Mouse (Mus musculus): ENCODE data around the gene Ercc6.

Ercc6 gene

GRCm38 (mm10) chr14:32598437-32599219 is 85.3 kb downstream of the Ercc6 start:
- H3K4me3 ChIP-seq (replicated peaks; ENCODE audit: low read length), result peak overlapping the region; percentile 75; the same call in 1 of the 2 replicates
- no peaks in the 10 kb centered on the region for H3K36me3 ChIP-seq (ENCODE audit: insufficient read depth, low read length)
- peaks cover 31% of the 10 kb centered on the region for H3K4me1 ChIP-seq (replicated peaks; ENCODE audit: low read depth, low read length)
- TF ChIP-seq NANOG (IDR thresholded peaks at IDR 0.05; ENCODE audit: borderline replicate concordance, low read length) (no peak), POU5F1 (IDR thresholded peaks at IDR 0.05; ENCODE audit: borderline replicate concordance, low read length) (no peak)
- peaks cover 91% of the 10 kb centered on the region for H3K27me3 ChIP-seq (ENCODE audit: insufficient read depth, low read length)
- H3K9me3 ChIP-seq (ENCODE audit: low read length), result no peaks in the 10 kb centered on the region

GRCm38 (mm10) chr14:32599290-32600041 is 86.1 kb downstream of the Ercc6 start, which contains the start of gene Prrxl1:
TSS of gene Prrxl1 (plus strand) at chr14:32599407.
- peak within 1 kb of the TSS; percentile 75 for H3K4me3 ChIP-seq (replicated peaks; ENCODE audit: low read length)
- no peaks in the 10 kb centered on the region for H3K36me3 ChIP-seq (ENCODE audit: insufficient read depth, low read length)
- peaks cover 92% of the 10 kb centered on the region for H3K27me3 ChIP-seq (ENCODE audit: insufficient read depth, low read length)
- TF ChIP-seq NANOG (IDR thresholded peaks at IDR 0.05; ENCODE audit: borderline replicate concordance, low read length) (no peak), POU5F1 (IDR thresholded peaks at IDR 0.05; ENCODE audit: borderline replicate concordance, low read length) (no peak), CTCF (conservative IDR thresholded peaks at IDR 0.05; ENCODE audit: low read length) (no peak)
- H3K9me3 ChIP-seq (ENCODE audit: low read length), result no peaks in the 10 kb centered on the region
- H3K4me1 ChIP-seq (replicated peaks; ENCODE audit: low read depth, low read length), result peaks cover 31% of the 10 kb centered on the region

GRCm38 (mm10) chr14:32600110-32600509 is 86.8 kb downstream of the Ercc6 start:
- Histone ChIP-seq H3K36me3 (ENCODE audit: insufficient read depth, low read length) (no peaks in the 10 kb centered on the region), H3K4me3 (replicated peaks; ENCODE audit: low read length) (peak overlapping the region; percentile 75), H3K9me3 (ENCODE audit: low read length) (no peaks in the 10 kb centered on the region), H3K27me3 (ENCODE audit: insufficient read depth, low read length) (peaks cover 85% of the 10 kb centered on the region), H3K4me1 (replicated peaks; ENCODE audit: low read depth, low read length) (peaks cover 31% of the 10 kb centered on the region)
- no peak for TF ChIP-seq NANOG (IDR thresholded peaks at IDR 0.05; ENCODE audit: borderline replicate concordance, low read length)

GRCm38 (mm10) chr14:32605508-32605907 is 92.2 kb downstream of the Ercc6 start:
- TF ChIP-seq CTCF (conservative IDR thresholded peaks at IDR 0.05; ENCODE audit: low read length), result no peak
- TF ChIP-seq NANOG (IDR thresholded peaks at IDR 0.05; ENCODE audit: borderline replicate concordance, low read length), result no peak
- TF ChIP-seq POU5F1 (IDR thresholded peaks at IDR 0.05; ENCODE audit: borderline replicate concordance, low read length), result no peak
- Histone ChIP-seq H3K4me1 (replicated peaks; ENCODE audit: low read depth, low read length) (peaks cover under 1% of the 10 kb centered on the region; the same call in 1 of the 2 replicates), H3K27me3 (ENCODE audit: insufficient read depth, low read length) (peaks cover 40% of the 10 kb centered on the region), H3K4me3 (replicated peaks; ENCODE audit: low read length) (no peak overlapping the region), H3K9me3 (ENCODE audit: low read length) (no peaks in the 10 kb centered on the region), H3K36me3 (ENCODE audit: insufficient read depth, low read length) (no peaks in the 10 kb centered on the region)

GRCm38 (mm10) chr14:32606316-32606715 is 93.0 kb downstream of the Ercc6 start:
- peaks cover 32% of the 10 kb centered on the region for H3K27me3 ChIP-seq (ENCODE audit: insufficient read depth, low read length)
- H3K4me3 ChIP-seq (replicated peaks; ENCODE audit: low read length), result no peak overlapping the region
- TF ChIP-seq NANOG (IDR thresholded peaks at IDR 0.05; ENCODE audit: borderline replicate concordance, low read length), result no peak
- TF ChIP-seq POU5F1 (IDR thresholded peaks at IDR 0.05; ENCODE audit: borderline replicate concordance, low read length), result no peak
- no peak for TF ChIP-seq CTCF (conservative IDR thresholded peaks at IDR 0.05; ENCODE audit: low read length)
- H3K36me3 ChIP-seq (ENCODE audit: insufficient read depth, low read length), result no peaks in the 10 kb centered on the region
- no peaks in the 10 kb centered on the region for H3K9me3 ChIP-seq (ENCODE audit: low read length)
- no peaks in the 10 kb centered on the region for H3K4me1 ChIP-seq (replicated peaks; ENCODE audit: low read depth, low read length)

- Histone ChIP-seq H3K9me3 (ENCODE audit: low read length) (no peaks in the 10 kb centered on the region), H3K4me1 (replicated peaks; ENCODE audit: low read depth, low read length) (no peaks in the 10 kb centered on the region), H3K4me3 (replicated peaks; ENCODE audit: low read length) (no peak overlapping the region), H3K36me3 (ENCODE audit: insufficient read depth, low read length) (no peaks in the 10 kb centered on the region), H3K27me3 (ENCODE audit: insufficient read depth, low read length) (peaks cover 10% of the 10 kb centered on the region; the same call in 1 of the 2 replicates)
- no peak for TF ChIP-seq POU5F1 (IDR thresholded peaks at IDR 0.05; ENCODE audit: borderline replicate concordance, low read length)
- peak; percentile 74 for TF ChIP-seq CTCF (conservative IDR thresholded peaks at IDR 0.05; ENCODE audit: low read length)
Measured at GRCm38 (mm10) chr14:32609392-32609791, 96.1 kb downstream of the Ercc6 start.

- Histone ChIP-seq H3K9me3 (ENCODE audit: low read length) (no peaks in the 10 kb centered on the region), H3K27me3 (ENCODE audit: insufficient read depth, low read length) (peaks cover 4% of the 10 kb centered on the region; the same call in 1 of the 2 replicates), H3K4me3 (replicated peaks; ENCODE audit: low read length) (no peak overlapping the region), H3K4me1 (replicated peaks; ENCODE audit: low read depth, low read length) (no peaks in the 10 kb centered on the region), H3K36me3 (ENCODE audit: insufficient read depth, low read length) (no peaks in the 10 kb centered on the region)
- no peak for TF ChIP-seq CTCF (conservative IDR thresholded peaks at IDR 0.05; ENCODE audit: low read length)
- TF ChIP-seq NANOG (IDR thresholded peaks at IDR 0.05; ENCODE audit: borderline replicate concordance, low read length), result no peak
- TF ChIP-seq POU5F1 (IDR thresholded peaks at IDR 0.05; ENCODE audit: borderline replicate concordance, low read length), result no peak
Measured at GRCm38 (mm10) chr14:32617253-32617652, 103.9 kb downstream of the Ercc6 start.

- TF ChIP-seq POU5F1 (IDR thresholded peaks at IDR 0.05; ENCODE audit: borderline replicate concordance, low read length), result no peak
- no peak for TF ChIP-seq NANOG (IDR thresholded peaks at IDR 0.05; ENCODE audit: borderline replicate concordance, low read length)
- no peak for TF ChIP-seq CTCF (conservative IDR thresholded peaks at IDR 0.05; ENCODE audit: low read length)
- H3K36me3 ChIP-seq (ENCODE audit: insufficient read depth, low read length), result no peaks in the 10 kb centered on the region
- H3K27me3 ChIP-seq (ENCODE audit: insufficient read depth, low read length), result peaks cover 6% of the 10 kb centered on the region; the same call in 1 of the 2 replicates
- peaks cover 4% of the 10 kb centered on the region; the same call in 1 of the 2 replicates for H3K4me1 ChIP-seq (replicated peaks; ENCODE audit: low read depth, low read length)
- no peaks in the 10 kb centered on the region for H3K9me3 ChIP-seq (ENCODE audit: low read length)
- H3K4me3 ChIP-seq (replicated peaks; ENCODE audit: low read length), result no peak overlapping the region
Measured at GRCm38 (mm10) chr14:32624245-32624644, 110.9 kb downstream of the Ercc6 start.

All from E14TG2a.4 (cell line).